Mouse (Mus musculus): ENCODE measurements around the gene Rbm12. TPM values are rescaled to one million over a fixed set of nuclear protein-coding genes. Genes with fewer than 3 reads are reported as not detected.

The Rbm12 gene
- polyA plus RNA-seq, 1 experiment from 2014 or later: 20.0 TPM

- peaks cover 6% of the 10 kb centered on the region; the same call in 1 of the 2 replicates for H3K36me3 ChIP-seq (ENCODE audit: control insufficient read depth, insufficient read depth, low read length)
- WGBS: 90% methylated on average over 1 of the region's 1 CpGs
- no peak for ATAC-seq (replicated peaks; ENCODE audit: low FRiP score)
These were observed 22.0 kb downstream of the Rbm12 start for GRCm38 (mm10) chr2:156089799-156090198.

GRCm38 (mm10) chr2:156087391-156088110, 24.2 kb downstream of the Rbm12 start:
- Histone ChIP-seq H3K4me2 (no peak overlapping the region), H3K4me1 (replicated peaks; ENCODE audit: control insufficient read depth, insufficient read depth, low read length) (peaks cover 3% of the 10 kb centered on the region; the same call in 1 of the 2 replicates), H3K9me3 (ENCODE audit: control insufficient read depth, low read length) (no peaks in the 10 kb centered on the region), H3K4me3 (ENCODE audit: low read depth, low read length) (no peak overlapping the region), H3K27ac (ENCODE audit: low read depth, low read length) (no peak overlapping the region), H3K9ac (ENCODE audit: low read depth, low read length) (no peak overlapping the region), H3K27me3 (replicated peaks; ENCODE audit: control insufficient read depth, insufficient read depth, low read length) (no peaks in the 10 kb centered on the region), H3K36me3 (ENCODE audit: control insufficient read depth, insufficient read depth, low read length) (peaks cover 4% of the 10 kb centered on the region; the same call in 1 of the 2 replicates)
- WGBS: 76% methylated on average over 7 of the region's 7 CpGs
- DNase-seq (ENCODE audit: low spot score) (no peak), ATAC-seq (replicated peaks; ENCODE audit: low FRiP score) (no peak)

More at GRCm38 (mm10) chr2:156089799-156090198, 22.0 kb downstream of the Rbm12 start:
- Histone ChIP-seq H3K27me3 (replicated peaks; ENCODE audit: control insufficient read depth, insufficient read depth, low read length) (no peaks in the 10 kb centered on the region), H3K4me2 (no peak overlapping the region), H3K9me3 (ENCODE audit: control insufficient read depth, low read length) (no peaks in the 10 kb centered on the region), H3K9ac (ENCODE audit: low read depth, low read length) (no peak overlapping the region), H3K4me3 (ENCODE audit: low read depth, low read length) (no peak overlapping the region), H3K27ac (ENCODE audit: low read depth, low read length) (no peak overlapping the region), H3K4me1 (replicated peaks; ENCODE audit: control insufficient read depth, insufficient read depth, low read length) (no peaks in the 10 kb centered on the region)
- no peak for DNase-seq (ENCODE audit: low spot score)

GRCm38 (mm10) chr2:156084541-156084940, 27.2 kb downstream of the Rbm12 start:
- Histone ChIP-seq H3K27ac (ENCODE audit: low read depth, low read length) (no peak overlapping the region), H3K9ac (ENCODE audit: low read depth, low read length) (no peak overlapping the region), H3K4me1 (replicated peaks; ENCODE audit: control insufficient read depth, insufficient read depth, low read length) (peaks cover 3% of the 10 kb centered on the region; the same call in 1 of the 2 replicates), H3K27me3 (replicated peaks; ENCODE audit: control insufficient read depth, insufficient read depth, low read length) (no peaks in the 10 kb centered on the region), H3K9me3 (ENCODE audit: control insufficient read depth, low read length) (no peaks in the 10 kb centered on the region), H3K4me2 (no peak overlapping the region), H3K4me3 (ENCODE audit: low read depth, low read length) (no peak overlapping the region), H3K36me3 (ENCODE audit: control insufficient read depth, insufficient read depth, low read length) (no peaks in the 10 kb centered on the region; the same call in 1 of the 2 replicates)
- no peak for ATAC-seq (replicated peaks; ENCODE audit: low FRiP score)
- 84% methylated on average over 3 of the region's 3 CpGs for WGBS
- DNase-seq (ENCODE audit: low spot score): no peak

GRCm38 (mm10) chr2:156080391-156080790, 31.4 kb downstream of the Rbm12 start:
- ATAC-seq (replicated peaks; ENCODE audit: low FRiP score) (no peak), DNase-seq (ENCODE audit: low spot score) (peak; percentile 24)
- no peak overlapping the region for H3K9ac ChIP-seq (ENCODE audit: low read depth, low read length)
- H3K27me3 ChIP-seq (replicated peaks; ENCODE audit: control insufficient read depth, insufficient read depth, low read length): no peaks in the 10 kb centered on the region
- no peak overlapping the region for H3K27ac ChIP-seq (ENCODE audit: low read depth, low read length)
- peaks cover 20% of the 10 kb centered on the region for H3K36me3 ChIP-seq (ENCODE audit: control insufficient read depth, insufficient read depth, low read length)
- no peak overlapping the region for H3K4me3 ChIP-seq (ENCODE audit: low read depth, low read length)
- 88% methylated on average over 7 of the region's 7 CpGs for WGBS
- H3K4me1 ChIP-seq (replicated peaks; ENCODE audit: control insufficient read depth, insufficient read depth, low read length): peaks cover 5% of the 10 kb centered on the region; the same call in 1 of the 2 replicates
- H3K4me2 ChIP-seq: no peak overlapping the region
- no peaks in the 10 kb centered on the region for H3K9me3 ChIP-seq (ENCODE audit: control insufficient read depth, low read length)

- Histone ChIP-seq H3K4me3 (ENCODE audit: low read depth, low read length) (no peak overlapping the region), H3K9me3 (ENCODE audit: control insufficient read depth, low read length) (no peaks in the 10 kb centered on the region), H3K27ac (ENCODE audit: low read depth, low read length) (no peak overlapping the region), H3K4me1 (replicated peaks; ENCODE audit: control insufficient read depth, insufficient read depth, low read length) (peaks cover 5% of the 10 kb centered on the region; the same call in 1 of the 2 replicates), H3K4me2 (no peak overlapping the region), H3K27me3 (replicated peaks; ENCODE audit: control insufficient read depth, insufficient read depth, low read length) (no peaks in the 10 kb centered on the region), H3K9ac (ENCODE audit: low read depth, low read length) (no peak overlapping the region), H3K36me3 (ENCODE audit: control insufficient read depth, insufficient read depth, low read length) (peaks cover 24% of the 10 kb centered on the region)
- WGBS: 63% methylated on average over 4 of the region's 4 CpGs
- no peak for ATAC-seq (replicated peaks; ENCODE audit: low FRiP score)
- peak; percentile 26 for DNase-seq (ENCODE audit: low spot score)
These were observed 32.1 kb downstream of the Rbm12 start for GRCm38 (mm10) chr2:156079674-156080073.

GRCm38 (mm10) chr2:156079183-156079560, 32.6 kb downstream of the Rbm12 start:
- H3K36me3 ChIP-seq (ENCODE audit: control insufficient read depth, insufficient read depth, low read length): peaks cover 27% of the 10 kb centered on the region
- H3K9me3 ChIP-seq (ENCODE audit: control insufficient read depth, low read length): no peaks in the 10 kb centered on the region
- H3K27ac ChIP-seq (ENCODE audit: low read depth, low read length): no peak overlapping the region
- 83% methylated on average over 8 of the region's 8 CpGs for WGBS
- peaks cover 5% of the 10 kb centered on the region; the same call in 1 of the 2 replicates for H3K4me1 ChIP-seq (replicated peaks; ENCODE audit: control insufficient read depth, insufficient read depth, low read length)
- no peak overlapping the region for H3K4me3 ChIP-seq (ENCODE audit: low read depth, low read length)
- no peak overlapping the region for H3K9ac ChIP-seq (ENCODE audit: low read depth, low read length)
- no peaks in the 10 kb centered on the region for H3K27me3 ChIP-seq (replicated peaks; ENCODE audit: control insufficient read depth, insufficient read depth, low read length)
- no peak overlapping the region for H3K4me2 ChIP-seq
- DNase-seq (ENCODE audit: low spot score): peak; percentile 28
- no peak for ATAC-seq (replicated peaks; ENCODE audit: low FRiP score)

GRCm38 (mm10) chr2:156078421-156079182, 33.2 kb downstream of the Rbm12 start:
- ATAC-seq (replicated peaks; ENCODE audit: low FRiP score): no peak
- WGBS: 91% methylated on average over 16 of the region's 16 CpGs

GRCm38 (mm10) chr2:156077461-156077860, 34.3 kb downstream of the Rbm12 start:
- DNase-seq (ENCODE audit: low spot score): no peak
- peaks cover 39% of the 10 kb centered on the region for H3K36me3 ChIP-seq (ENCODE audit: control insufficient read depth, insufficient read depth, low read length)
- H3K4me3 ChIP-seq (ENCODE audit: low read depth, low read length): no peak overlapping the region
- H3K9ac ChIP-seq (ENCODE audit: low read depth, low read length): no peak overlapping the region
- no peak overlapping the region for H3K4me2 ChIP-seq
- no peak for ATAC-seq (replicated peaks; ENCODE audit: low FRiP score)
- 0 out of 2 replicates have a peak, but pooled peaks cover 2% of the 10 kb centered on the region for H3K4me1 ChIP-seq (replicated peaks; ENCODE audit: control insufficient read depth, insufficient read depth, low read length)
- H3K27ac ChIP-seq (ENCODE audit: low read depth, low read length): no peak overlapping the region
- no peaks in the 10 kb centered on the region for H3K9me3 ChIP-seq (ENCODE audit: control insufficient read depth, low read length)
- no peaks in the 10 kb centered on the region for H3K27me3 ChIP-seq (replicated peaks; ENCODE audit: control insufficient read depth, insufficient read depth, low read length)
- 85% methylated on average over 7 of the region's 7 CpGs for WGBS

More at GRCm38 (mm10) chr2:156078421-156079182, 33.2 kb downstream of the Rbm12 start:
- no peak overlapping the region for H3K4me2 ChIP-seq
- peak; percentile 29 for DNase-seq (ENCODE audit: low spot score)
- H3K27ac ChIP-seq (ENCODE audit: low read depth, low read length): no peak overlapping the region
- peaks cover 5% of the 10 kb centered on the region; the same call in 1 of the 2 replicates for H3K4me1 ChIP-seq (replicated peaks; ENCODE audit: control insufficient read depth, insufficient read depth, low read length)
- H3K9me3 ChIP-seq (ENCODE audit: control insufficient read depth, low read length): no peaks in the 10 kb centered on the region
- no peak overlapping the region for H3K4me3 ChIP-seq (ENCODE audit: low read depth, low read length)
- H3K9ac ChIP-seq (ENCODE audit: low read depth, low read length): no peak overlapping the region
- no peaks in the 10 kb centered on the region for H3K27me3 ChIP-seq (replicated peaks; ENCODE audit: control insufficient read depth, insufficient read depth, low read length)
- peaks cover 33% of the 10 kb centered on the region for H3K36me3 ChIP-seq (ENCODE audit: control insufficient read depth, insufficient read depth, low read length)

Measured in liver, embryonic 11.5 days (tissue).